Mouse (Mus musculus) spleen, postnatal 10 days (tissue): ENCODE results near the gene Cfap299.

Experiments
- DNase-seq, 2 experiments: peaks; one replicate each; pipeline ENCODE4 v3.0.0; 2021 to 2022; ENCODE audit warnings: low spot score in 2 of 2

The Cfap299 gene

GRCm38 (mm10) chr5:98812380-98812779, 483.3 kb downstream of the Cfap299 start:
- no peak for DNase-seq

- no peak for DNase-seq
These were observed 486.2 kb downstream of the Cfap299 start for GRCm38 (mm10) chr5:98815269-98815668.

- no peak for DNase-seq
These were observed 504.7 kb downstream of the Cfap299 start for GRCm38 (mm10) chr5:98833760-98834159.

GRCm38 (mm10) chr5:98834300-98834699, 505.2 kb downstream of the Cfap299 start:
- no peak for DNase-seq

- DNase-seq: no peak
These were observed 513.7 kb downstream of the Cfap299 start for GRCm38 (mm10) chr5:98842600-98843310.

- no peak for DNase-seq
These were observed 515.6 kb downstream of the Cfap299 start for GRCm38 (mm10) chr5:98844664-98845063.
